Mouse (Mus musculus) adrenal gland, adult 2 months (tissue): Measurements from ENCODE around the gene Ankrd6. TPM values are rescaled to one million over a fixed set of nuclear protein-coding genes. Genes with fewer than 3 reads are reported as not detected.

ENCODE experiments used
- DNase-seq: peaks from one replicate; pipeline ENCODE4 v3.0.0; 2021
- polyA plus RNA-seq: library from polyadenylated mRNA; depleted of rRNA; stranded (reverse); fragments of >200 nt; gene quantifications from 2 replicates; pipeline ENCODE4 v1.2.3, GENCODE M21; 2012
- total RNA-seq, 2 experiments: library from RNA; stranded (reverse); gene quantifications; 2 replicates each; pipeline ENCODE4 v1.2.3; 2021

Ankrd6 gene
- total and polyA plus RNA-seq, 3 experiments, result 0.56 to 4.6 (median 2.2) TPM

DNA sequence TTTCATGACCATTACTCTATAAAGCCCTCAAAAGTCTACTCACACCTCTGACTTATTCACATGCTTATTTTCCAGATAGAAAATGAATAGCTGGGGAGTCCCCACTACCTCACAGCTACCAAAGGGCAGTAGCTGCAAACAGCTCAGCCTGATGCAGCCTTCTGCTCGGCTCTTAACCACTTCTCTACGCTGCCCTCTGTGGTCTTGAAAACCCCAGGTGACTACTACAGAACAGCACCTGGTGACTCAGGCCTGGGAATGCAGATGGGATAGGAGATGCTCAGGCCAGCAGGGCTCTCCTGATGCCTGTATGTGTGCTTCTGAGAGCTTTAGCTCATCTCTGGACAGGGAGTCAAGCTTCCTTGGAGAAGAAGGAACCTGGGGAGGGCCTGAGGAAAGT is 45.3 kb downstream of the Ankrd6 start:
- no peak for DNase-seq

DNA sequence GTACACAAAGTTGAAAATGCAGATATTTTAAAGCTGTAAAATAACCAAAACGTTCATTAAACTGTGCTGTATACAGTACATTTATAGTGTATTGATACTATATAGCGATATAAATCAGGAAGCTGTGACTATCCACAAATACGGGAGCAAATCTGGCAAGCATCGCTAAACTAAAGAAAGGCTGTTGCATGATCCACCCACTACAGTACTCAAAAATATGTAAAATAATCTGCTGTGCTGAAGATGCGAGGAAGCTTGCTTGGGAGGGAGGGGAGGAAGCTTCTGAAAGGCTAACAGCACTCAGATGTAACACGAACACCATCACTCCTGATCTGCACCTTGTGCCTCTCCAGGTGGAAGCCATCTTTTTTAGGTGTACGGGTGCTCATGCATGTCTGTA is 46.8 kb downstream of the Ankrd6 start:
- no peak for DNase-seq

DNA sequence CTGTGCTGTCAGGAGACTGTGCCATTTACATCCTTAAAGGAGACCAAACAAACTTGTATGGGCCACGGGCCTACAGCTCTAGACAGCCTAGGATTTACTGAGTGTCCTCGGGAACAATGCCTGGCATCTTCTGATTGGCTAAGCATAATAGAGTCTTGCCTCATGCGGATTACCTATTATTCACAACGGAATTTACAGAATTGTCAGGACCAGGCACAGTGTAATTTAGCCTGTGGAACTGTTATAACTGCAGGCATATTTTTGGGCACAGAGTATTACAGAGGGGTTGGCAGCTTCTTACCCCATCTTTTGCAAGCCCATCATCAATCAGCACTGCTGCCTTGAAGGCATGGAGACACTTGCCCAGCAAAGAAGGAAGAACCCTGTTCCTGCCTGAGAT is 51.6 kb downstream of the Ankrd6 start:
- no peak for DNase-seq

DNA sequence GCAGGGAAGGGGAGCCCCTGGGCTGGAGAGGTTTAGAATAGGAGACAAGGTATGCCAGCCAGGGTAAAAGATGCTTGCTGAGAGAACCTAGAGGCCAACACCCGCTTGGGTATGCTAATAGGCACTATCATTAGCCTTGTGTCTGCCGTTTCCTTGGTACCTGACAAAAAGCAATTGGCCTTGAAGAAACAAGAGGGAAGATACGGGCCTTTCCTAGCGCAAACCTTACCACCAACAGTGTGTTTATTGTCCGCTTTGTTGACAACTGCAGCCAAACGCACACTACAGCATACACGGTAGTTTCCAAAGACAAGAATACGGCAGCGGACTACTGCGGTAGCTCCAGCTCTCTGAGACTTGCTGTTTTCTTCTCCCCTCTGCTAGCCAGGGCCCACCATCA is 59.3 kb downstream of the Ankrd6 start:
- no peak for DNase-seq

DNA sequence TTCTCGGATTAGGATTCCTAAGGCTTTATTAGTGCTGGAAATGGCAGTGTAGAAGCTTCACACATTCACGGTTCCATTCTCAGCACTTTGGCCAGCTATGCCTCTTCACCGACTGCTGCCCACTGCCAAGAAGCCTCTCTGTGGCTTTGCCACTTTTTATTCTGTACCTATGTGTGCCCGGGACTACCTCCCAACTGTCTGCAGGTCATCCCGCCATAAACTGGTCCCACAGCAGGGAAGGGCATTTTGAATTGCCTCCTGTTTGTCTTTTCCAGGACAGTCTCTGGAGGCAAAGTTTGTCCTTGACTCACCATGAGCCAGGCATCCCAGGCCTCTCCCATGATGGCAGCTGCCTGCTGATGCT is 59.9 kb downstream of the Ankrd6 start:
- DNase-seq, result no peak

DNA sequence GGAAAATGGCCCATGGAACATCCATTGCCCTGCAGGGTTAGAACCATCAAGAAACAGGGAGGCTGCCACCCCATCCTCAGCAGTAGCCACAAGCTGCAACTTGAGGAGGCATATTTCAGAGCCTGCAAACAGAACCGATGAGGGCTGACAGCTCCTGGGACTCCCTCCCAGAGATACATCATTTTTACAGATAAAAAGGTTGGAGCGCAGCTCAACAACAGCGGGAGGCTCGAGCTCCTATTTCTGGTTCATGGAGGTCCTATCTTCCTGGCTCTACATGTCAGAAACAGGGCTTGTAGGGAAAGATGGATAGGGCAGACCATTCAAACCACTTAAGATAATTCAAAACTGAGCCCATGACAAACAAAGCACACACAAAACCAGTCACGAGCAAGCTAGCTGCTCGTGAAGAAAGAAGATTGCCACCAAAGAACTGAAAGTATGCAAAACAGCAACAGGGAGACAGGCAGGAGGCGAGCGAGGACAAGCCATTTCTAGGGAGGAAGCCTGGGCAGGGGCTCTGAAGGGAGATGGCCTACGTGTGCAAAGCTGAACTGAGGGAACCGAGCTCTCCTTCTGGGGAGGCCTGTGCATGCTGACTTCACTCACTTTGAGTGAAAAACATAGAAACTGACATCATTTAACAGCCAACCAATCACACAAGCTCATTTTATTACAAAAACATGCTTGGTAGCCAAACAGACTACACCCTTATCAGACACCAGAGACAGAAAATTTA is 60.5 kb downstream of the Ankrd6 start:
- no peak for DNase-seq

DNA sequence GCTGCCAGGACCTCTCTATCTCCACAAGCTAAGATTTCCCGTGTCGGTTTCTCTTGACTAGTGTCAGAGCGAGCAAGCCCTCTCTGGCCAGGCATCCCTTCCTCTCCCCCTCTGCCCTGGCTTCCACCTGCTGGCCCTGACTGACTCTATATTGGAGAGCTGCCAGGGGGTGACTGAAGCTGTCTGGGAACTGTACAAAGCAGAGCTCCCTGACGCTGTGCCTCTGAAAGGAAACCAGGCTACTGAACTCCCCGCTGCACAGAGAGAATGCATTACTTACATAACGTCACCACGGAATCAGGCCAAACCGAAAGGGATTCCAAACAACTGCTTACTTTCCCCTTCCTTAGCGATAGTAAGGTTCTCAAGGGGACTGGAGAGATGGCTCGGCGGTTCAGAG is 61.4 kb downstream of the Ankrd6 start:
- peak; percentile 58 for DNase-seq

DNA sequence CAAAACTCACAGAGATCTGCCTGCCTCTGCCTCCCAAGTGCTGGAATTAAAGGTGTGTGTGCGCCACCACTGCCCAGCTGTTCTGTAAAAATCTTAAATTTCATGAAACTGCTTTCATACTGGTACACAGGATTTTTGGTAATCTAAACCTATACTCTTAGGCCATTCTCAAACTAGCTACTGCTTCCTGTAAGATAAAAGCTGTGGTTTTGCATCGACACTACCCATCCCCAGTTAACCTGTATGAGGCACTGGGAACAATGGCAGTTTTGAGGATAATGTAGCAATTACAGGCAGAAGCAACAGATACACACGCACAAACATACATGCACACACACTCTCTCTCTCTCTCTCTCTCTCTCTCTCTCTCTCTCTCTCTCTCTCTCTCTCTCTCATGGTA is 64.2 kb downstream of the Ankrd6 start:
- no peak for DNase-seq

DNA sequence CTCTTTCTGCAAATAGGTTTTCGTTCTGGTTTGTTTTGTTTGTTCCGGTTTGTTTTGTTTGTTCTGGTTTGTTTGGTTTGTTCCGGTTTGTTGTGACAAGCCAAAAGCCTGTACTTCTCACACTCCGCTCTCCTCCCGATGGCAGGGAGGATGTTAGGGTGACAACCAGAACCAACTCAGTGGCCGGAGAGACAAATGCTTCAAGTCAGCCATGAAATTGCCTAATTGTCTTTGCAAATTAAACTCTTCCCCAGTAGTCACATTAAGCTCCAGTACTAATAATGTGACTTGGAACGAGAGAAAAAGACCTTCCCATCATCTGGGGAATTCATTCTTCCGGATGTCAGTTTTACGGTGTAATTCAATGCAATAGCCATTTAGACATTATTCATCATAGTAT is 66.0 kb downstream of the Ankrd6 start:
- DNase-seq, result no peak

DNA sequence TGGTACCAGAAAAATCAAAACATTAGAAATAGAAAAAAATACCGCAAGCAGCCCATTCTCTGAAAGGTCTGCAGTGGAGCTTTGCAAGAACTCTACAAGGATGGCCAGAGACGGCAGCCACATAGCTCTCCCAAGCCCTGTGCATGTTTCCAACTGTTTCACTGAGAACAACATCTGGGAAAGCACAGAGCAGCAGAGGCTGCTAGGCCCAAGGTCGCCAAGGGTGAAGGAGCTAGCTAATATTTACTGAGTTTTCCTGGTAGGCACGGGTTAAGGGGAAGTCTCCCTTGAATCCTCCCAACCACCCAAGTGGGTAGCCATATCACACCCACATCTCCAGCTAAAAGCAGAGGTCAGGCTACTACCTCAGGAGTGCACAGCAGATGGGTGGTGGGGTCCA is 69.6 kb downstream of the Ankrd6 start:
- DNase-seq, result no peak

DNA sequence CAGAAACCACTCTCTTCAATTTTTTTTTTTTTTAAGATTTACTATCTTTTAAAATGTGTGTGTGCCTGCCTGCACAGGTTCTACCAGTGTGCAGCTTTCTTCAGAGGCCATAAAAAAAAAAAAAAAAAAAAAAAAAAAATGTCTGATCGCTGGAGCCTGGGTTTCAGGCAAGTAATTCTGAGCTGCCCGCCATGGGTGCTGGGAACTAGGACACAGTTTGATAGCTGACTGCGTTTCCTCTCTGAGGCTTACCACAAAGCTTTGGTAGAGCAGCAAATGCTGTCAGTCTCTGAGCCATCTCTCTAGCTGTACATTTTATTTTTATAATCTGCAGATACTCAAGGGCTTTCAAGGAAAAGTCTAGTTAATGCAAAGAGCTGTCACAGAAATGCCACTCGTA is 76.0 kb downstream of the Ankrd6 start:
- DNase-seq, result no peak

DNA sequence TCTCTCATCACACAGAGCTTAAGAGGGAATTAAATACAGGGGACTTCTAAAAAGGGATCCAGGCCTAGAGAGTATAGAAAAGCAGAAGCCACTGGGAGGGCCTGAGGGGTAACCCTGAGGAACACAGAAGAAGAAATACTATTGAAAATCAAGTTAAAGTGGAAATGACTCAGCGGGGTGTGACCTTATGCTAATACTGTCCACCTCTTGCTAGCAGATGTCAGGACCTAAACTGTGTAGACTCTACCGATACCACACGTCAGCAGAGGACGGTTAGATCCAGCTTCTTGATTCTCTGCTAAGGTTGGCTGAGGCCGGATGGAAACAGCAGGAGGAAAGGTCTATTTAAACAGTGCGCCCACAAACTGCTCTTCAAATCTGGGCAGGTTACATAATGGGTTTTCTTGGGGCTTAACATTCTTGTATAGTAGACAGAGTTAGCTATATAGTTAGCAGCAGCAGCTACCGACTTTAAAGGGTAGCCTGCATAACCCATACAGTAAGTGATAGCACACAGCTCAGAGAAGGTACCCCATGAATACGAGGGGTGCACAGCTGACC is 78.4 kb downstream of the Ankrd6 start:
- DNase-seq, result no peak

DNA sequence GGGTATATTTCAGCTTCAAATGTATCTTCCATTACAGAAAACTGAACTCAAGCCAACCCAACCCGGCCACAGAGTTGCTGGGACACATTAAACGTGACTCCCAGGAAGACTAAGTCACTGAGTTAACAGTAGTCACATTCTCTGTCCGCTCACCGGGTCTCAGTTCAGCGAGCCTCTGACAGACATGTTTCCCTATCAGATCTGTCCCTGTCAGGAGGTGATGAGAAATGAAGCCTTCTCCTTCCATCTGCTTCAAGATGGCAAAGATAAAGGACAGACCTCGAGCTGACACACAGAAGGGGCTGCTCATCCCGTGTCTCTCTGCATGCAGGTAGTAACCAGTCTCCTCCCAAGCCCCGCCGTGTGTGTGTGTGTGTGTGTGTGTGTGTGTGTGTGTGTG is 81.3 kb downstream of the Ankrd6 start:
- DNase-seq, result no peak

DNA sequence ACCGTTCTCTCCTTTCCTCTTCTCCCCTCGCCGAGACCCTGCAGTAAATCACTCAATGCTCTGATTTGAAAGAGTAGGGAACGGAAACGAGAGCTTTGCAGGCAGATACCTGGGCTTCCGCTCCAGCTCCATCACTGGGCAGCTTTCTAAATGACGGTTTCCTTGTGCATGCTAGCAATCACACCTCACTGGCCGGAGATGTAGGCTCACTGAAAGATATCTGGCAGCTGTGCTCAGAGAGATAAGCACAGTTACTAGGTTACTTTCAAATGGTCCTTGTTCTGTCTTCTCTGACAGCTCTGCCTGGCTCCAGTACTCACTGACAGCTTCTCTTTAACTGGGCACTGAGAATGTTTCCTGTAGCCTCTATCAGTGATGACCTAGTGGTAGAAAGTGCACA is 81.8 kb downstream of the Ankrd6 start:
- DNase-seq, result no peak

DNA sequence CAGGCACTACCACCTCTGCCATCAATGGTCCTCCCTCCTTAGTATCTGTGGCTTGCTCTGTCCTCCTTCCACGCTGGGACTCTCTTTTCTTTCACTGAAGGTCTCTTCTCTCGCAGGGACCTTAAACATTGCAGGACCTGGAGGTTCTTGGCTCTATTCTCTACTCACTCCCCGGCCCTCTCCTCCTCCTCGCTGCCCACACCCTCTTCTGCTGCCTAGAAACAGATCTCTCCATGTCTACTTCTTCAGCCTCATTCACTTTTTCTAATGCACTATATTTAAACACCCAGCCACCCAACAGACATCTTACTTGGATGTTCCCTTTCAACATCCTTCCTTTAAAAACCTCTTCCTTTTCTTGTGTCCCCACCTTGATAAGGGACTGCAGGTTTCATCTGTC is 82.2 kb downstream of the Ankrd6 start:
- DNase-seq, result no peak

DNA sequence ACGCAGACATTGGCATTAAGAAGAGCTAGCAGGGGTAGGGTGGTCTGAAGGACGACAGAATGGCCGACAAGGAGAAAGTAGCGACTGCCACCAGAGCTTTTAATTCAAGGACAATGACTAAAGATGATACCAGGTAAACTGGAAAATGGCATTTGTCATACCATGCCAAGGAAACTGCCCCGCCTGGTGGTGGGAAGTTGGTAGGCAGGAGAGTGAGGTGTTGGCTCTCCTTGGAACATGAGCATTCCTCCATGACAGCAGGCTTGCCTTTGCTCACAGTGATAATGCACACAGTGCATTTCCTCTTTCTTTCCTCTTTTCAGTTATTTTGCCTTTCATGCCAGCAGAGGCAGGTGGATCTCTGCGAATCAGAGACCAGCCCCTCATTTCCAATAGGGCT is 83.2 kb downstream of the Ankrd6 start:
- DNase-seq, result no peak

DNA sequence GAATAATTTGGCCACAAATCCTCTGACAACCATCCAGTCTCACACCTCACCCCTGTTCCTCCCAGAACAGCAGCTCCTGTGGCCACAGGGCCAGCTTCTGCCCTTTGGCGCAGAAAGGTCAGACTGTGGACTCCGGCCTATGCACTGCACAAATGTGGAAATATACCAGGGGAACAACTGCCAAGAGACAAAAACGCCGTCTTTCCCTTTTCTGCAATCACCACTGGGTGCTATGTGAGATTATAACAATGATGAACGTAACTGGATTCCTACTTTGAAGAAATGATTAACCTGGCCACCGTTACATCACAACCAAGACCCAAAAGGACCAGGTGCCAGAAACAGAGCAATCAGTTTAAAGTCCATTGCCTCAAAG is 85.8 kb downstream of the Ankrd6 start:
- DNase-seq, result no peak

DNA sequence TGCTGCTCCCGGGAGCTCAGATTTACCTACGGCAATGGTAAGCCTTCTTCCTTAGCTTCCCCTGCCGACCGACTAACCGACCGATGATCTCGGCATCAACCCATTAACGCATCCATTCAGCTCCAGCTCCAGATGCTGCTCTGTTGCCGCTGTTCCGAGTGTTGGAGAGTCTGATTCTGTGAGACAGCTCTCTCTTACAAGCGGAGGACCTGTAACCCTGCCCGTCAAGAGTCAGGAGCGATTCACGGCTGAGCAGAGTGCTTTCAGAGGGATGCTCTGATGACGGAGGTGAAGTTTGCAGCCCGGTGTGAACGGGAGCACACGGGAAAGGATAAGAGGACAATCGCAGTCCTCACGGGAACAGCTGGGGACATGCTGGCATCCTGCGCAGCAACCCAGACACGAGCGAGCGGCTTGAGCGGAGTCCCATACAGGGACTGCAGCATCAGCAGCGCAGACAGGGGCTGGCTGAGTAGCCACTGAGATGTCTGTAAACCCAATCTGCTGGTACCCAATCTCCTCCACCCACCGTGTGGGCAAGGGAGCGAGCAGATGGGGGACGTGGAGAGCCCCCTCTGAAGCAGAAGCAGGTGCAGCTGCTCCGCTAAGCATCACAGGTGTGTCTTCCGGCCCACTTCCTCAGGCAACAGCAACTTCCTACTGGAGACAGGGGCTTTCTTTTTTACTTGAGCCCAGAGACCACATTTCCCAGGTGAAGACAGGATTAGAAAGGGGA is 86.3 kb downstream of the Ankrd6 start:
- DNase-seq, result no peak

DNA sequence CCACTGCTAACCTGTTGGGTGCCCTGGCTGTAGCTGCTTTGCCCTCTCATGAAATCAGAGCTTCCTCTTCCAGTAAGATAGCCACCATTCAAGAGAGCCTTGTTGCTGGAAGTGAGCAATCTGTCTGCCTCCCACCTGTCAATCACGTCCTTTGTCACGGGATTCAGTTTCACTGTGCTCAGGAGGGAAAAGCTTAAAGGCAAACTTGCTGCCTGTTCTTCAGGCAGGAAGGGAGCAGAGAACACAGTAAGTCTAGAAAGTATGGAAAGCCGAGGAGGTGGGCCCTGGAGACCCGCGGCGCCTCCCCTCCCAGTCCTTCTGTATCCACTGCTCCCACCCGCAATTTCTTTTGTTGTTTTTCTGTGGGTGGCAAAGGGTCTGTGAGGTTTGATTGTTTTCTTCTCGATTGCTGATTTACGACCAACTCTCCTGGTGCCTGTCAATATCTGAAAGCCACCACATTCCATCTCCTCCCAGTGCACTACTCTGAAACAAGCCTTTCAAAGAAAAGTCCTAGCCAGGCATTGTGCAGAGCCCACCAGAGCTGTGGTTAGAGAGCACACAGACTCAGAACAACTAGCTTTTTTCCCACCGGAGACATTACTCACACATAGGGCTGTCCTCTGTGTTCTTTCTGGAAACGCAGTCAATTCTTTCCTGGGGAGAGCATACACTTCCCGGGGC is 87.1 kb downstream of the Ankrd6 start:
- no peak for DNase-seq

DNA sequence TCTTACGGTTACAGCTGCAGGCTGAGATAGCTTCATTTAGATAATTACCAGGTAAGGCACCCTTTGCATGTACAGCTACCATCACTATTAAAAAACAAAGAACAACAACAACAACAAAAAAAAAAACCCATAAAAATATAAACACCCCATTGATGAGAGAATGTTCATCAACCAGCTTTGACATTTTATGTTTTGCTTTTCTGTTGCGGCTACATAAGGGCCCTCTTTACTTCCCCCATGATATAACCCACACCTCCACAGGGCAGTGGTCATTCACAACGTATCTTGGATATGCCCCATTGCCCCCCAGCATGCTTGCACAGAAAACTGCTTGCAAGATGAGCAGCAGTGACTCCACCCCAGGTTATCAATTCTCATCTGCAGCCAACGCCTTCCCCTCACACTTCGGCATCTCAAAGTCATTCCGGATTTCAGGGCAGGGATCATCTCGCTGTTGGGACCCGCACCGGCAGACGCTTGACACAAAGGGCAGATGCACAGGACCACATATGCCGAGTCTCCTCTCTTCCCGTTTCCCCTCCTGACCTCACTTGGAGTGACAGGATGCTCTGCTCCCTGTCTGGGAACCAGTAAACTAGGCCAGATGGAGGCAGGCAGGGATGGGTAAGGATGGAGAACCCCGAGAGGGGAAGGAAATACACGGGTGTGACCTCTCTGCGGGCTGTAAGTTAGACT is 87.7 kb downstream of the Ankrd6 start:
- DNase-seq, result no peak

DNA sequence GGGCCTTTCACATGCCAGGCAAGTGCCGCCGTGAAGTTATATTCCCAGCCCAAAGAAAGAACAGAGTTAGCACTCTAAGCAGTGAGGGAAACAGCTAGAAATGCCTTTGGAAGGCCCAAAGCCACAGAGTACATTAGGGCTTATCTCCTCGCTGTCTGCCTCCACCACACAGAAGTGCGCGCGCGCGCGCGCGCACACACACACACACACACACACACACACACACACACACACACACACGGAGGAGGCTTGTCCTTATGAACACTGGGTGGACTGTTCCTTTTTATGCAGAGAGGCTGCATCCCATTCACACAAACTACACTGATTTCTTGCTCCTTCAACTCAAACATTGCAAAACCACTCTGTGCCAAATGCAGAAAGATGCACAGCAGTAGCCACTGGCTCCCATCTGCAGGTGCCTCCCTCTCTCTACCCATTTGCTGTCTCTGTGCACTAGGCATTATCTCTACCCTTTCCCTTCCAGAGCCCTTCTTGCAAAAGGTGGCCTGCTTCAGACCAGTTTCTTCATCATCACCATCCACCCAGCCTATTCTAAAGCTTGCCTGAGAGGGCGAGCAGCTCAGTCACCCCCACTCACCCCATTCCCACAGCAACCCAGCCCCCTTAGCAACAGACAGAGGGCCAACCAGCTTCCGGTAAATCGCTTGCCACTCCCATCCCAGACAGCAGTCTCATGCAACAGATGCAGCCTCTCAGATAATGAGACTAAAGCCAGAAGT is 88.5 kb downstream of the Ankrd6 start:
- DNase-seq, result no peak
